Mouse (Mus musculus) CD4-positive naive resting alpha-beta T cell, adult 57 days (primary cell): Measurements from ENCODE around the gene Fam71d. TPM values are rescaled to one million over a fixed set of nuclear protein-coding genes. Genes with fewer than 3 reads are reported as not detected.

ENCODE experiments used
- total RNA-seq: library from RNA; stranded (reverse); gene quantifications from one replicate; pipeline ENCODE4 v1.2.4, GENCODE M21; 2023

Fam71d gene
- total RNA-seq = 0.47 TPM

DNA sequence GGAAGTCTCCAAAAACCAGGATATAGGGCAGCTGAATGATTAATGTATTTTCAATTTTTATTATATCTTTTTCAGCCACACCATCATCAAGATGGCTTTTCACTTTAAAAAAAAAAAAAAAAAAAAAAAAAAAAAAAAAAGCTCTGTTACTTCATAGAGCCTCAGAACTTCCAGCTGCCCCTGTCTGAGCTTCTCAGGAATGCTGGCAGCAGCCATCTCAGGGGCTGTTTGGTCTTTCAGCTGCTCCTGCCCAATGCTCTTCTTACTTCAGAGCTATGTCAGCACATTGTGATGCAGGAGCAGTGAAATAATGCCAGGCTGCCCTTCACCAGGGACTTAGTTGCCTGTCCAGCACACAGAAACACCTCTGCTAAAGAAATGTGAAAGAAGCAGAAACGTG lies at the start of gene Fam71d:
Fam71d (plus strand) TSS at position 211 of the 400 bp plus-strand sequence.

DNA sequence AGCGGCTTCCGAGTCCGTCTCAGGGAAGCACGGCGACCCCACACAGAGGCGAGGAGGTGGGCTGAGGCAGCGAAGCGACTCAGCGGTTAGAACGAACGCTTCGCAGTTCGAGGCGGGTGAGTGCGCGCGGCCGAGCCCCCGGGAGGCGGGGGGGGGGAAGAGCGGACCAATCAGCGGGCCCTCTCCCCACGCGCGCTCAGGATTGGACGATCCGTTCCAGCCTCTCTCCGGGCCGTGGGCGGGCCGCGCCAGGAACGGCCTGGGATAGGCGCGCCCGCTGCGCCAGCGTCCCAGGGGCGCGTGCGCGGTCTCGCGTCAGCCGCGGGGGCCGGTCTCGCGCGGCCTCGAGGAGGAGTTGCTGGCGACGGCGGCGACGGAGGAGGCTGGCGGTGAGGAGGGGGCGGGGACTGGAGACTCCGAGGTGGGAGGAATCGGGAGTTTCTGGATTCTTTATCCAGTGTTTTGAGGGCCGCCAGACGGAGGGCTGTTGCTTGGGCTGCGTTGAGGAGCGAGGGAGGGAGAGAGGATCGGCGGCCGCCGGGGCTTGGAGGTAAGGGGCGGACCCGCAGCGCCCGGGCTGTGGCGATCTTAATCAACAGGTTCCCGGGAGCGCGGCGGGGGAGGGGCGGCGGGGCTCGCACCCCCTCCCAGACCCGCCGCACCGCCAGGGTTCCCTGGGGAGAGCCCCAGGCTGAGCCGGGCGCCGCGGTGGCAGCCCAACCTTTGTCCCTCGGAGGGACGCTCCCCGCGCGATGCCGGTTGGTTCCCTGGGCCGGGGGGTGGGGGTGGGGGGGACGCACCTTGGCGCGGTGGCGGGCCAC lies 57.4 kb downstream of the Fam71d start, which contains the start of gene Mpp5:
Mpp5 (plus strand) TSS at position 351 of the 821 bp plus-strand sequence.

Other genes with a start within 250 kb of the Fam71d start
- 15.6 TPM for gene Mpp5, start 57.4 kb downstream of the Fam71d start, total RNA-seq
- gene Atp6v1d, start 170.1 kb downstream of the Fam71d start, total RNA-seq = 120 TPM
- gene Eif2s1, start 170.3 kb downstream of the Fam71d start, total RNA-seq = 55.5 TPM
- not detected for gene Plek2, start 215.4 kb downstream of the Fam71d start, total RNA-seq